Mouse (Mus musculus) CH12.LX (cell line): ENCODE data around the gene Mcts2. TPM values are rescaled to one million over a fixed set of nuclear protein-coding genes. Genes with fewer than 3 reads are reported as not detected.

Experiments used
- DNase-seq: peaks from one replicate; pipeline ENCODE4 v3.0.0-alpha.2; 2013; ENCODE audit errors: extremely low read depth
- H3K27ac ChIP-seq: 2 replicates; pipeline ENCODE4 v1.5.1; 2012; ENCODE audit warnings: low read depth, mild to moderate bottlenecking, control low read depth, moderate library complexity; ENCODE audit not compliant: insufficient read depth
- H3K27me3 ChIP-seq: replicated peaks from 2 replicates; pipeline ENCODE3; 2012; ENCODE audit warnings: inconsistent platforms
- H3K36me3 ChIP-seq, 2 experiments: replicated peaks in 1 of 2; 2 replicates each; pipeline versions ENCODE3 to v1.6.1; 2012; ENCODE audit warnings: inconsistent platforms in 1 of 2, low read length in 1 of 2, mild to moderate bottlenecking in 1 of 2, mixed read lengths in 1 of 2, moderate library complexity in 1 of 2; ENCODE audit not compliant: control insufficient read depth in 1 of 2, insufficient read depth in 1 of 2
- H3K4me1 ChIP-seq, 2 experiments: 2 replicates each; pipeline ENCODE4 v1.6.1; 2012; ENCODE audit warnings: inconsistent platforms in 1 of 2, moderate library complexity in 1 of 2; ENCODE audit not compliant: insufficient read depth in 2 of 2, control insufficient read depth in 1 of 2
- H3K4me2 ChIP-seq: 2 replicates; pipeline ENCODE4 v1.6.1; 2012; ENCODE audit warnings: low read depth, mild to moderate bottlenecking, control low read depth; ENCODE audit not compliant: poor library complexity, insufficient read depth, severe bottlenecking
- H3K4me3 ChIP-seq, 3 experiments: fragments of 150-350 bp in 1 of 3; sonication (generic) in 1 of 3; replicated peaks in 1 of 3; 2 replicates each; pipeline versions ENCODE3 to v1.5.1; 2011 to 2012; ENCODE audit warnings: low read depth in 2 of 3, low read length in 2 of 3, mild to moderate bottlenecking in 2 of 3, moderate library complexity in 2 of 3, control low read depth in 1 of 3, improper control_type of control experiment in 1 of 3, inconsistent platforms in 1 of 3, mixed read lengths in 1 of 3; ENCODE audit not compliant: poor library complexity in 1 of 3
- H3K79me2 ChIP-seq: replicated peaks from 2 replicates; pipeline ENCODE4 v1.6.1; 2012; ENCODE audit warnings: mild to moderate bottlenecking, moderate library complexity; ENCODE audit not compliant: control insufficient read depth, poor library complexity, insufficient read depth, severe bottlenecking; ENCODE audit errors: extremely low read depth
- H3K9ac ChIP-seq: 2 replicates; pipeline ENCODE4 v1.6.1; 2012; ENCODE audit warnings: low read depth, mild to moderate bottlenecking, control low read depth, moderate library complexity; ENCODE audit not compliant: insufficient read depth
- H3K9me3 ChIP-seq: replicated peaks from 2 replicates; pipeline ENCODE3; 2012; ENCODE audit warnings: low read length, inconsistent platforms, mixed read lengths
- BHLHE40 ChIP-seq: IDR thresholded peaks from 2 replicates; pipeline ENCODE4 v1.6.1; 2011; ENCODE audit warnings: mild to moderate bottlenecking, low read depth, low read length, improper control_type of control experiment
- CHD2 ChIP-seq: IDR thresholded peaks from 2 replicates; pipeline ENCODE4 v1.6.1; 2011; ENCODE audit warnings: low read length, improper control_type of control experiment
- E2F4 ChIP-seq: IDR thresholded peaks from 2 replicates; pipeline ENCODE4 v1.6.1; 2011; ENCODE audit warnings: low read depth, low read length, improper control_type of control experiment; ENCODE audit not compliant: insufficient replicate concordance
- ELF1 ChIP-seq: IDR thresholded peaks from 2 replicates; pipeline ENCODE4 v1.6.1; 2014; ENCODE audit warnings: low read depth, mild to moderate bottlenecking, inconsistent platforms, low read length, improper control_type of control experiment
- GABPA ChIP-seq: IDR thresholded peaks from 2 replicates; pipeline ENCODE4 v1.6.1; 2012; ENCODE audit warnings: low read depth, low read length, improper control_type of control experiment, inconsistent platforms; ENCODE audit not compliant: insufficient replicate concordance
- JUND ChIP-seq: conservative IDR thresholded peaks from 2 replicates; pipeline ENCODE4 v1.6.1; 2011; ENCODE audit warnings: low read depth, low read length, improper control_type of control experiment
- MAX ChIP-seq: IDR thresholded peaks from 2 replicates; pipeline ENCODE4 v1.6.1; 2011; ENCODE audit warnings: low read length, improper control_type of control experiment
- MAZ ChIP-seq: IDR thresholded peaks from 2 replicates; pipeline ENCODE4 v1.6.1; 2012; ENCODE audit warnings: low read depth, mild to moderate bottlenecking, inconsistent platforms, low read length, improper control_type of control experiment, moderate library complexity
- MEF2A ChIP-seq: IDR thresholded peaks from 2 replicates; pipeline ENCODE4 v1.6.1; 2014; ENCODE audit warnings: low read depth, mild to moderate bottlenecking, inconsistent platforms, low read length, improper control_type of control experiment, borderline replicate concordance
- MYC ChIP-seq: IDR thresholded peaks from 2 replicates; pipeline ENCODE4 v1.6.1; 2011; ENCODE audit warnings: low read depth, mild to moderate bottlenecking, improper control_type of control experiment, low read length
- NRF1 ChIP-seq: IDR thresholded peaks from 2 replicates; pipeline ENCODE4 v1.6.1; 2014; ENCODE audit warnings: low read depth, mild to moderate bottlenecking, inconsistent platforms, low read length, improper control_type of control experiment, moderate library complexity
- PAX5 ChIP-seq: IDR thresholded peaks from 2 replicates; pipeline ENCODE4 v1.6.1; 2012; ENCODE audit warnings: low read length, inconsistent platforms, mixed read lengths
- POLR2A ChIP-seq: IDR thresholded peaks from 2 replicates; pipeline ENCODE4 v1.6.1; 2011; ENCODE audit warnings: low read depth, mild to moderate bottlenecking, improper control_type of control experiment, low read length
- POLR2AphosphoS2 ChIP-seq: IDR thresholded peaks from 2 replicates; pipeline ENCODE4 v1.6.1; 2011; ENCODE audit warnings: low read depth, low read length, improper control_type of control experiment
- RAD21 ChIP-seq: IDR thresholded peaks from 2 replicates; pipeline ENCODE4 v1.6.1; 2011; ENCODE audit warnings: low read depth, mild to moderate bottlenecking, low read length, improper control_type of control experiment, moderate library complexity
- SIN3A ChIP-seq: IDR thresholded peaks from 2 replicates; pipeline ENCODE4 v1.6.1; 2012; ENCODE audit warnings: low read length, improper control_type of control experiment, inconsistent platforms
- SMC3 ChIP-seq: IDR thresholded peaks from 2 replicates; pipeline ENCODE4 v1.6.1; 2011; ENCODE audit warnings: low read depth, low read length, improper control_type of control experiment
- TBP ChIP-seq: conservative IDR thresholded peaks from 2 replicates; pipeline ENCODE4 v1.6.1; 2011; ENCODE audit warnings: low read depth, low read length, improper control_type of control experiment
- TCF12 ChIP-seq: IDR thresholded peaks from 2 replicates; pipeline ENCODE4 v1.6.1; 2014; ENCODE audit warnings: low read depth, mild to moderate bottlenecking, inconsistent platforms, low read length, improper control_type of control experiment
- ZC3H11A ChIP-seq: IDR thresholded peaks from 2 replicates; pipeline ENCODE4 v1.6.1; 2012; ENCODE audit warnings: low read depth, mild to moderate bottlenecking, inconsistent platforms, low read length, improper control_type of control experiment
- ZKSCAN1 ChIP-seq: IDR thresholded peaks from 2 replicates; pipeline ENCODE4 v1.6.1; 2012; ENCODE audit warnings: low read depth, inconsistent platforms, low read length, improper control_type of control experiment, borderline replicate concordance
- ZMIZ1 ChIP-seq: IDR thresholded peaks from 2 replicates; pipeline ENCODE4 v1.6.1; 2012; ENCODE audit warnings: low read depth, mild to moderate bottlenecking, inconsistent platforms, low read length, improper control_type of control experiment
- dilution Hi-C: fragments of 300-500 bp; cut with MboI; formaldehyde crosslinking; loops from 2 replicates; pipeline ENCODE4 v1.14.3; 2020; ENCODE audit warnings: low sequenced_read_pairs; ENCODE audit not compliant: extremely low pct_unique_long_range_greater_than_20kb, extremely low pct_ligation_motif_present
- in situ Hi-C: fragments of 300-500 bp; cut with MboI; formaldehyde crosslinking; loops from 3 replicates; pipeline ENCODE4 v1.14.3; 2019; ENCODE audit warnings: low sequenced_read_pairs, low pct_ligation_motif_present, low pct_unique_long_range_greater_than_20kb, mixed read lengths
- polyA plus RNA-seq: library from polyadenylated mRNA; unstranded; fragments of >175 nt; gene quantifications from 2 replicates; pipeline ENCODE4 v1.2.1, GENCODE M21; 2012; ENCODE audit warnings: low read depth; ENCODE audit not compliant: insufficient read length
- total RNA-seq, 2 experiments: library from RNA; depleted of rRNA; stranded (reverse); fragments of 300-350 nt in 1 of 2; fragments of >200 nt in 1 of 2; gene quantifications; 2 replicates each; pipeline ENCODE4 v1.2.3; 2012 to 2014

The Mcts2 gene
- total and polyA plus RNA-seq, 3 experiments, result 1.5 to 3.3 (median 3.2) TPM

DNA sequence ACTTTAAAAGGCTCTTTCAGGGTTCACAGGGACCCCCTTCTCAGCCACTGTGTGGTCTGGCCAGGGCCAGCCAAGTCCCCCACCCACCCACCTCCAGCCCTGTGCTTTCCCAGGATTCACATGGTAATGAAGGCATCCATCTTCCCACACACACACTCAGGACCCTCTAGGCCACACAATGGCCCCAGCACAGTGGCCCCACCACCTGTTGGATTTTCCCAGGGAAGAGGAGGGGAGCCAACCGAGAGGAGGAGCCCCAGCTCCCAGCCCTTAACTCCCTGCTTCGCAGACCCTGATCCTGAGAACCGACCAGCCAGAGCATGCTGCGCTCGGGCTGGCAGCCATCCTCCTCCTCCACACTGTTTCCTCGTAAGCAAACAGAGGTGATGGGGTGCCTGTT lies 31.2 kb downstream of the Mcts2 start:
- H3K79me2 ChIP-seq, result no peaks in the 10 kb centered on the region
- in situ Hi-C loops (no loop called here), dilution Hi-C loops (no loop called here)
- no peak overlapping the region for H3K9ac ChIP-seq
- H3K4me2 ChIP-seq, result no peak overlapping the region
- no peaks in the 10 kb centered on the region for H3K9me3 ChIP-seq
- no peak overlapping the region for H3K27ac ChIP-seq
- H3K4me3 ChIP-seq, result no peak overlapping the region
- peaks cover 0 to 2% of the 10 kb centered on the region in 2 experiments; a peak in 1 of 4 replicates for H3K4me1 ChIP-seq
- no peak for TF ChIP-seq SIN3A
- no peak for TF ChIP-seq POLR2AphosphoS2
- no peak for TF ChIP-seq TBP
- no peak for TF ChIP-seq ZKSCAN1
- TF ChIP-seq ZMIZ1, result no peak
- no peak for TF ChIP-seq POLR2A
- TF ChIP-seq RAD21, result no peak
- no peak for TF ChIP-seq MYC
- no peak for TF ChIP-seq ELF1
- no peak for TF ChIP-seq ZC3H11A
- no peak for TF ChIP-seq E2F4
- TF ChIP-seq SMC3, result no peak
- no peak for TF ChIP-seq GABPA
- no peak for TF ChIP-seq MEF2A
- TF ChIP-seq MAZ, result no peak
- TF ChIP-seq TCF12, result no peak
- peaks cover 3% of the 10 kb centered on the region for H3K27me3 ChIP-seq
- DNase-seq, result no peak
- H3K36me3 ChIP-seq, result peaks cover 3 to 16% of the 10 kb centered on the region in 2 experiments

GRCm38 (mm10) chr2:152723651-152724331 lies 37.0 kb downstream of the Mcts2 start:
- in situ Hi-C loops, result no loop called here

More at GRCm38 (mm10) chr2:152723651-152724331, 37.0 kb downstream of the Mcts2 start:
- no peaks in the 10 kb centered on the region for H3K9me3 ChIP-seq
- H3K27me3 ChIP-seq, result peaks cover 6% of the 10 kb centered on the region
- no peak for DNase-seq
- no peak overlapping the region for H3K9ac ChIP-seq
- H3K4me3 ChIP-seq, result no peak overlapping the region
- no peaks in the 10 kb centered on the region for H3K36me3 ChIP-seq
- no peak overlapping the region for H3K4me2 ChIP-seq
- H3K27ac ChIP-seq, result no peak overlapping the region
- dilution Hi-C loops, result no loop called here
- H3K4me1 ChIP-seq, result peaks cover 0 to 7% of the 10 kb centered on the region in 2 experiments; a peak in 3 of 4 replicates
- no peaks in the 10 kb centered on the region for H3K79me2 ChIP-seq
- no peak for TF ChIP-seq BHLHE40
- no peak for TF ChIP-seq PAX5
- no peak for TF ChIP-seq NRF1
- TF ChIP-seq MYC, result no peak
- TF ChIP-seq MAZ, result no peak
- no peak for TF ChIP-seq JUND
- TF ChIP-seq SMC3, result no peak
- no peak for TF ChIP-seq MAX
- TF ChIP-seq ZC3H11A, result no peak
- no peak for TF ChIP-seq ELF1
- no peak for TF ChIP-seq CHD2
